Mouse (Mus musculus) midbrain, embryonic 14.5 days (tissue): Measurements from ENCODE around the gene Syt16. TPM values are rescaled to one million over a fixed set of nuclear protein-coding genes. Genes with fewer than 3 reads are reported as not detected.

Experiments
- ATAC-seq: fragments of 200-750 bp; cut with Nextera tagmentation; 2 replicates; pipeline ENCODE4 v1.8.0; 2017; ENCODE audit warnings: moderate number of reproducible peaks, moderate library complexity; ENCODE audit not compliant: low FRiP score, low TSS enrichment
- DNase-seq: peaks from one replicate; pipeline ENCODE4 v3.0.0-alpha.2; 2015
- H3K27ac ChIP-seq: fragments of 300-500 bp; sonication (generic); replicated peaks from 2 replicates; pipeline ENCODE4 v1.5.1; 2014; ENCODE audit warnings: mild to moderate bottlenecking, low read depth, low read length, moderate library complexity
- H3K27me3 ChIP-seq: fragments of 300-500 bp; sonication (generic); 2 replicates; pipeline ENCODE4 v1.6.1; 2014; ENCODE audit warnings: low read length, control low read depth, mixed read lengths; ENCODE audit not compliant: control insufficient read depth, insufficient read depth
- H3K36me3 ChIP-seq: fragments of 300-500 bp; sonication (generic); 2 replicates; pipeline ENCODE4 v1.6.1; 2014; ENCODE audit warnings: low read length, control low read depth; ENCODE audit not compliant: control insufficient read depth, insufficient read depth
- H3K4me1 ChIP-seq: fragments of 300-500 bp; sonication (generic); 2 replicates; pipeline ENCODE4 v1.6.1; 2014; ENCODE audit warnings: mild to moderate bottlenecking, antibody characterized with exemption, low read length, control low read depth; ENCODE audit not compliant: control insufficient read depth, insufficient read depth
- H3K4me2 ChIP-seq: fragments of 300-500 bp; sonication (generic); 2 replicates; pipeline ENCODE4 v1.6.1; 2014; ENCODE audit warnings: mild to moderate bottlenecking, low read length, moderate library complexity
- H3K4me3 ChIP-seq: fragments of 300-500 bp; sonication (generic); replicated peaks from 2 replicates; pipeline ENCODE4 v1.5.1; 2014; ENCODE audit warnings: low read depth, low read length
- H3K9ac ChIP-seq: fragments of 300-500 bp; sonication (generic); replicated peaks from 2 replicates; pipeline ENCODE4 v1.6.1; 2014; ENCODE audit warnings: mild to moderate bottlenecking, low read length, moderate library complexity
- H3K9me3 ChIP-seq: fragments of 300-500 bp; sonication (generic); 2 replicates; pipeline ENCODE4 v1.6.1; 2016; ENCODE audit warnings: low read length, control low read depth, mixed read lengths; ENCODE audit not compliant: control insufficient read depth
- WGBS: fragments of 180-500 bp; shearing (Covaris S2); extraction: QIAGEN DNeasy Blood & Tissue Kit; methylation state at CpG from one replicate; pipeline ENCODE4 v1.1.7; 2014; 5-methylcytosine and 5-hydroxymethylcytosine counted together
- polyA plus RNA-seq: library from polyadenylated mRNA; unstranded; fragments of >200 nt; fragmentation: Nextera tagmentation; extraction: Ambion mirVana; gene quantifications from 2 replicates; pipeline ENCODE4 v1.2.1, GENCODE M21; 2014

Gene Syt16
- polyA plus RNA-seq, 1 experiment from 2014 or later: 88.4 TPM

DNA sequence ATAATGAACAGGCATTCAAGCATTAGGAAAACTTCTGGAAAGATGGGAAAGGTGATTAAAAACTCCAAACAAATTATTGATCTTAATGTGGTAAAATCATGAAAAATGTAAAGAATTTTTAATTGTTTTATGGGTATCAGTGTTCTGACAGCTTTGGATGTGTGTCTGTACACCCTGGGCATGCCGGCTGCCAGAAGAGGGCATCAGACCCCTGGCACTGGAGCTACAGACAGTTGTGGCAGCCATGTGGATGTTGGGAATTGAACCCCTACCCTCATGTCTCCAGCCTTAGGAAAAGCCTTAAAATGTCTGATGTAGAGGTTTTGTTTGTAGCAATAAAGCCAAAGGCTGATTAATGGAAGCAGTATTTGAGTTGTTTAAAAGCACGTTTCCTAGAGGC lies 27.5 kb downstream of the Syt16 start:
- 89% methylated on average over 2 of the region's 2 CpGs for WGBS
- Histone ChIP-seq H3K9ac (no peak overlapping the region), H3K9me3 (no peaks in the 10 kb centered on the region), H3K4me3 (no peak overlapping the region), H3K27ac (no peak overlapping the region), H3K36me3 (no peaks in the 10 kb centered on the region), H3K4me2 (no peak overlapping the region), H3K4me1 (no peaks in the 10 kb centered on the region), H3K27me3 (no peaks in the 10 kb centered on the region)
- ATAC-seq (no peak), DNase-seq (no peak)

DNA sequence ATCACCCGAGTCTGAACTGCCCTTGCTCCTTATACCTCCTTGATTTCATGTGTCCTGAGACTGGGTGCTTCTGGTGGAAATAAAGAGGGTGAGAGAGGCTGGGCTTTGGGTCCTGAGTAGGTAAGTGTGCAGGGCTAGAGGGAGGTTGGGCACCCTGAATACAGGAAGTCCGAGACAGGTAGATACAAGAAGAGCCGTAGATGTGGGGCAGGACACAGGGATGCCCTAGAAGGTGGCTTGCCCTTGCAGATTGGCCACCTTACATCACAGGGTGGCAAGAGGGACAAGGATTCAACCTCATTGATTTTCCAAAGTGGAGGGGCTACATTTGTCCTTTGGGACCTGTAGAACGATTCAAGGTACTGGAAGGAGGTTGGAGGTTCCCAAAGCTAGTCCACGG lies 45.8 kb downstream of the Syt16 start:
- H3K4me2 ChIP-seq: no peak overlapping the region
- H3K9me3 ChIP-seq: no peaks in the 10 kb centered on the region
- no peak overlapping the region for H3K4me3 ChIP-seq
- DNase-seq (no peak), ATAC-seq (no peak)
- peaks cover 3% of the 10 kb centered on the region; the same call in 1 of the 2 replicates for H3K4me1 ChIP-seq
- 86% methylated on average over 5 of the region's 5 CpGs for WGBS
- H3K27ac ChIP-seq: no peak overlapping the region
- H3K27me3 ChIP-seq: no peaks in the 10 kb centered on the region
- H3K36me3 ChIP-seq: no peaks in the 10 kb centered on the region
- H3K9ac ChIP-seq: no peak overlapping the region

DNA sequence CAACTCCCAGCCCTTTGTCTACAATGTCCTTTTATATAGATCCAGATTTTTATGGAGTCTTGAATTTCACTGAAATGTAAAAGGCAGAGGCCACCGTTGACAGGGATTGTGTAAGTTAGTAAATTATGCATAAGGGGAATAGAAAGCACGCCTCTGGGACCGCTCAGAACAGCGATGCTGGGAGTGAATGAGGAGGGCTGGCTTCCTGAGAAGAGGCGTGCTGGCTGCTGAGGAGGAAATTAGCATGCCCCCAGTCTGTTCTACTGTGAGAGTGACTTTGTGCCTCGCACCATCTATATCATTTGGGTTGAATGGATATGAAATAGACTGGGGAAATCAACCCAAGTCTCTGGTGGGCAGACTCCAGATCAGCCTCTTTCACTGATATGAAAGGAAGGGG lies 46.3 kb downstream of the Syt16 start:
- 20% methylated on average over 6 of the region's 6 CpGs for WGBS
- no peaks in the 10 kb centered on the region for H3K36me3 ChIP-seq
- H3K9me3 ChIP-seq: no peaks in the 10 kb centered on the region
- DNase-seq: peak; percentile 72
- H3K9ac ChIP-seq: no peak overlapping the region
- peak overlapping the region; percentile 13; the same call in 1 of the 2 replicates for H3K4me2 ChIP-seq
- peak; percentile 81; the same call in 1 of the 2 replicates for ATAC-seq
- peak overlapping the region; percentile 74 for H3K27ac ChIP-seq
- H3K27me3 ChIP-seq: no peaks in the 10 kb centered on the region
- no peak overlapping the region for H3K4me3 ChIP-seq
- peaks cover 3% of the 10 kb centered on the region; the same call in 1 of the 2 replicates for H3K4me1 ChIP-seq

DNA sequence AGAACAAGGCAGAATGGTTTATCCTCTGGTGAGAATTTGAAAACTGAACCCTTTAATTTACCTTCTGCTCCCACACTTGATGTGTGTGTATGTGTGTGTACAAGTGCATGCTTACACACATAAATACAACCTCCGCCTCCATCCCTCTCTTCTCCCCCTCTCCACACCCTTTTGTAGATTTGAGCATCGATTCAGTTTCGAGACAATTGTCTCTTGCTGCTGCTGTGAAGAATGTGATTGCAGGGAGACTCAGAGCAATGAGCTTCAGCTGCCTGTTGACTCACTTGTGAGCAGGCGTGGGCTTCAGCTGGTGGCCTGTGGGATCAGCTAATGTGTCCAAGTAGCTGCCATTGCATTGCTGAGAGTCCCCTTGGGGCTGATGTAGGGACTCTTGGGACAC lies 46.8 kb downstream of the Syt16 start:
- ATAC-seq: no peak; the same call in 1 of the 2 replicates
- H3K4me2 ChIP-seq: peak overlapping the region; percentile 13; the same call in 1 of the 2 replicates

DNA sequence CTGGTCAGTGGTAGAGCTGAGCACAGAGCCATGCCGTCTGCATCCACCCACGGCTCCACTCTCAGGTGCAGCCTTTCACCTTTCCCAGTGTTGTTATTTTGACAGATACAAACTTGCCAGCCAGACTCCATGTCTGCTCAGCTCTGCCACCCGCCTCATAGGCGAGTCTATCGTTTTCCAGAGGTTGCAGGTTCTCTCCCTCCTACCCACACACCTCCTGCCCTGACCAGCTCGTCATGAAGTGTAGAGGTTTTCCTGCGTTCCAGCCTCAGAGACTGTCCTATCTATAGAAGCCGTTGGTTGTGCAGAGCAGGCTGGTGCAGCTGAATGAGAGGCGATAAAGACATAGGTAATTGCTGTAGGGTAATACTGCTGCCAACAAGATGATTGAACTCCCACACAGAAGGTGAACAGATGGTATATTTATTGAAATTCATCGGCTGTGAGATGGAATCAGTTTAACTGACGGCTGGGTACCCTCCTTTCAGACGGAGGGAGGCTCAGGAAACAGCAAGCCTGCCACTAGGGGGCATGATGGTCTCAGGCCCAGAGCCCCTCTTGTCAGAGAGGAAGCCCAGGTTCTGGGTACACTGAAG lies 58.0 kb downstream of the Syt16 start:
- Histone ChIP-seq H3K4me1 (no peaks in the 10 kb centered on the region), H3K27me3 (no peaks in the 10 kb centered on the region), H3K4me2 (no peak overlapping the region), H3K36me3 (no peaks in the 10 kb centered on the region), H3K9me3 (no peaks in the 10 kb centered on the region), H3K9ac (no peak overlapping the region), H3K27ac (no peak overlapping the region), H3K4me3 (no peak overlapping the region)
- WGBS: 54% methylated on average over 12 of the region's 12 CpGs
- ATAC-seq (peak; percentile 72), DNase-seq (peak; percentile 87)

More for the DNA sequence above, 46.8 kb downstream of the Syt16 start:
- Histone ChIP-seq H3K27ac (peak overlapping the region; percentile 74), H3K9me3 (no peaks in the 10 kb centered on the region), H3K4me1 (peaks cover 3% of the 10 kb centered on the region; the same call in 1 of the 2 replicates), H3K9ac (no peak overlapping the region), H3K27me3 (no peaks in the 10 kb centered on the region), H3K36me3 (no peaks in the 10 kb centered on the region), H3K4me3 (no peak overlapping the region)
- WGBS: 52% methylated on average over 4 of the region's 4 CpGs
- no peak for DNase-seq

DNA sequence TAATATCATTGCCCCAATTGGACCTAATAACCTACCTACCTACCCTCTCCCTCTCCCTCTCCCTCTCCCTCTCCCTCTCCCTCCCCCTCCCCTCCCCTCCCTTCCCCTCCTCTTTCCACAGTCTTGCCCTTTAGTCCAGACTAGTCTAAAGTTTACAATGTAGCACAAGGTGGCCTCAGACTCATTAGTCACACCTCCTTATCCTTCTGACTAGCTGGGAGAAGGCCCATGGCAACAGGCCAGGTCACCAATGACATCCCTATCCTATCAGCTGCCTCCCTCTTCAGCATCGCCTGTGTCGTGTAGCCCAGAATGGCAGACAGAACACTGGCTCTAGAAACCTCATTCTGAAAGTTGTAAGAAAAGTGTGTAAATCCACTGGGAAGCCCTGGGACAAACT lies 58.7 kb downstream of the Syt16 start:
- Histone ChIP-seq H3K4me1 (no peaks in the 10 kb centered on the region), H3K27ac (no peak overlapping the region), H3K27me3 (no peaks in the 10 kb centered on the region), H3K4me3 (no peak overlapping the region), H3K36me3 (no peaks in the 10 kb centered on the region), H3K9me3 (no peaks in the 10 kb centered on the region), H3K9ac (no peak overlapping the region), H3K4me2 (no peak overlapping the region)
- DNase-seq (peak; percentile 13), ATAC-seq (no peak)
- WGBS: 34% methylated on average over 2 of the region's 2 CpGs

DNA sequence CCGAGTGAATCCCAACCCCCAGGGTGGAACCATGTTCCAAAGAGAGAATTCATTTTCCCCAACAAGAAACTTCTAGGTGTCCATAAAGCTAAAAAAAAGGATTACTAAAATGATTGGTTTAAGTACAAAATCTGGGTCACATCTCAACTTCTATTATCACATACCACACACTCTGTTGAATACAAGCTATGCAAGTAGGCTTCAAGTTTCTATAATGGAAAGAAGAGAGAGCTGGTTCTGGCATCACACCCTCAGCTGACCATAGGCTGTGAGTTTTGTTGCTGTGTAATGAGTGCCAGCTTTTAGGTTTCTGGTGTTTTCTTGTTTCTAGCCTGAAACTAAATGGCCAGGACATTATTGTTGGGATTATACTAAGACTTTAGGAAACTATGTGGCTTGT lies 65.1 kb downstream of the Syt16 start:
- Histone ChIP-seq H3K4me2 (no peak overlapping the region), H3K36me3 (no peaks in the 10 kb centered on the region), H3K9me3 (no peaks in the 10 kb centered on the region), H3K4me1 (no peaks in the 10 kb centered on the region), H3K4me3 (no peak overlapping the region), H3K27ac (no peak overlapping the region), H3K27me3 (no peaks in the 10 kb centered on the region), H3K9ac (no peak overlapping the region)
- ATAC-seq (no peak), DNase-seq (no peak)
- WGBS: 92% methylated on average over 1 of the region's 1 CpGs

DNA sequence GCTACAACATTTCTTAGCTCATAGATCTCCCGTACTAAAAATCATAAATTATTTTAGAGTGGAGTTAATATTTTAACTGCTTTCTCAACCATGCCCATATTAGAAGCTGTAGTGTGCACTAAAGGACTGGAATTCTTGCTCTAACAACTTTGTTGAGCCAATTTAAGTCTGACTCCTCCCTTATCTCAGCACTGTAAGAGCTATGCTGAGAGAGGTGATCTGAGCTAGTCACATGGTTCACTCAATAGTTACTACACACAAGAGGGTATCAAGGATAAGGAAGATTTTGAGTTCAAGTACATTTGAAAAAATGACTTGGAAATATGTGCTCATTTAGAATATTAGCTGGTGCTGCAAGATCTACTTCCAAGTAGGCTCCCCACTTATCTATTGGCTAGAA lies 71.5 kb downstream of the Syt16 start:
- H3K4me1 ChIP-seq: no peaks in the 10 kb centered on the region
- H3K36me3 ChIP-seq: no peaks in the 10 kb centered on the region
- H3K27me3 ChIP-seq: no peaks in the 10 kb centered on the region
- H3K27ac ChIP-seq: no peak overlapping the region
- no peak overlapping the region for H3K4me2 ChIP-seq
- H3K9ac ChIP-seq: no peak overlapping the region
- WGBS: 96% methylated on average over 1 of the region's 1 CpGs
- DNase-seq (no peak), ATAC-seq (no peak)
- no peaks in the 10 kb centered on the region for H3K9me3 ChIP-seq
- H3K4me3 ChIP-seq: no peak overlapping the region

DNA sequence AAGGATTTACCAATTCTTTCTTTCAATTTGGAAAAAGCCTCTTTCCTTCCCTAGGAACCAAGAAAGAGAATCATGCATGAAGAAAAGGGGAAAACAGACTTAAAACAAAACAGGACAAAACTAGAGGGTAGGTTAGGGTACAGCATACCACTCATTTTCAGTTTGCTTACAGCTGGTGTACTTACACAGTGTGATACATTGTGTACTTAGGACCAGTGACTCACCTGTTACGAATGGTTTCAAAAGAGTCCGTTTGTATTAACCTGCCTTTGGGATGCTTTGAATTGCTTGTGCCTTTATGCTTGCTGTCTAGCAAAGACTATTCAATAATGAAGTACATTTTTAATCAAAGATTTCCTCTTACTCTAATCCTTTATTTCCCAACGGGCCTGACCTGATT lies 78.1 kb downstream of the Syt16 start:
- Histone ChIP-seq H3K9ac (no peak overlapping the region), H3K4me2 (no peak overlapping the region), H3K36me3 (no peaks in the 10 kb centered on the region), H3K27me3 (no peaks in the 10 kb centered on the region), H3K27ac (no peak overlapping the region), H3K4me3 (no peak overlapping the region), H3K9me3 (no peaks in the 10 kb centered on the region), H3K4me1 (peaks cover 7% of the 10 kb centered on the region)
- 68% methylated on average over 3 of the region's 3 CpGs for WGBS
- DNase-seq (no peak), ATAC-seq (no peak)
